Mouse (Mus musculus) T-cell, adult 66 days (primary cell): Measurements from ENCODE around the gene Sdhc. TPM values are rescaled to one million over a fixed set of nuclear protein-coding genes. Genes with fewer than 3 reads are reported as not detected.

Experiments used
- total RNA-seq, 2 experiments: library from RNA; stranded (reverse); gene quantifications; 3 replicates in 1 of 2; 4 replicates in 1 of 2; pipeline ENCODE4 v1.2.4; 2023

Sdhc gene
- 100 to 1,000 TPM; 106 to 111 TPM for total RNA-seq

DNA sequence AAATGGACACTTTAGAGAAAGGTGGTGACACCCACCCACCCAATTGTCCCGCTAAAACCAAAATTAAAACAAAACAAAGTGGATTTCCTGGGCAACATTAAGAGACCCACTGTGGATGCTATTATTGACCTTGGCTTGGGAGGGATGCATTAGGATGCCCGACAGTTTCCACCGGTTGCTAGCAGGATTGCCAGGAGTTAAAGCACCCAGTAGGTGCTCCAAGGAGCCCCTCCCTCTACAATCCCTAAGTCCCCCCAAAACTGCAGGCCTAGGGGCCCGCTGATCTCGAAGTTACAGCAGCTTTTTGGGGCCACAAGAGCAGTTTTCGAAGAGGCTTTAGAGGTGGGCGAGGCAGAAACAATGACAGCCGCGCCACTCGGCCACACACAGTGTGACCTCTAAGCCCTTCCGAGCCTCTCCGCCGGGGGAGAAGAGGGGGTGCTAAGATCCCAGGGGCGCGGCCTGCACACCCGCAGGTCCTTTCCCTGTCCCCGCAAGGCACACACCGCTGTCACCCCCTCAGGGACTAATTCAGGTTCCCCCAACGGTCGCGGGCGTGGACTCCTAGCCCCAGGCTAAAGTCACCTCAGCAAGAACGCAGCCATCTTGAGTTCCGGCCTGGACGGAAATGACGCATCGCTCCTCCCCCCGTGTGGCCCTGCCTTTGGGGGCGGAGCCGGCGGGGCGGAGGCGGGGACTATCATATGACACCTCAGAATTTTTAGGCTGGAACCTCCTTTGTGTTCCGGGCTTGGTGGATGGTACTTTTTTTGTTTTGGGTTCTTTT, at the start of gene Sdhc, which contains the start of gene Mpz:
Sdhc (minus strand) TSS at position 630 of the 787 bp plus-strand sequence.
Mpz (plus strand) TSS at position 738 of the 787 bp plus-strand sequence.

DNA sequence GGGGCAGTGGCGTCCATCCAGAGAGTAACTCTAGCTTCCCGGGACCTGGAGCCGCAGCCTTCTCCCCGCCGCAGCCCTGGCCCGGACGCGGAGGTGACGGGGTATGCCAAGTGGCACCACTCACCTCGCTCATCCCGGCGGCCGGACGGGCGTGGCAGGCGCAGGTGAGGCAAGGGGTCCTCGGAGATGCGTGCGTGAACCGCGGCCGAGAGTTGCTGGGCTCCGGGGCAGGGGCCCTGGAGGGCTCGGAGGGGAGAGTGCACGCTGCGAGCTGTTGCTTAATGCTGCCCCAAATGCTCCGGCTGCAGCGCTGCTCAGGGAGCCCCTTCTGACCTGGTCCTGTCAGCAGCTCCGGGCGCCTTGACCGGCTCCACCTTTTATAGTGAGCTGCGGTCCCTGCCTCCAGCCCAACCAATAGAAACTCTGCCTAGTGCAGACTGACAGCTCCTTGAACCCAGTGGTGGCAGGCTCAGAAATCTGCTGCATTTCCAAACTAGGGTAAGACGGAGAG, 45.5 kb upstream of the Sdhc start, which contains the start of gene Pcp4l1:
Pcp4l1 (minus strand) TSS at position 382 of the 511 bp plus-strand sequence.

DNA sequence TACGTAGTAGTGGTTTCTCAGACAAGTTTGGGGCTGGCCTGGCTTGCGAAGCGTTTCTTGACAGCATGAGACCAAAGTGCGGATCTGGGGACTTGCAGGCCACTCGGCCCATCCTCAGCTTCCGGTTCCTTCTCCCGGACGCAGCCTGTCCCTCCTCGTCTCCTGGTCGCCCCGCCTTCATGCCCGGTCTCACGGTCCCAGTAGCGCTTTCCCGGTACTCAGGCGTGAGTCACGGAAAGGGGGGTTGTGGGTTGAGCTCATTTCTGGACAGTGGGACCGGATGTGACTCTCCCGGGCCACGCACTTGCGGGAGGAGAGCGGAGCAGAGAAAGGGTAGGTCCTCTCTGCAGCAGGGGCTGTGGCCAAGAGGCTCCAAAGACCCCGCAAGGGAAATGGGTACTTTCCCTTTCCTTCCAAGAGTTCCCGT, 36.5 kb downstream of the Sdhc start, which contains the start of gene Cfap126:
Cfap126 (plus strand) TSS at position 46 of the 427 bp plus-strand sequence.

Other genes with a start within 250 kb of the Sdhc start
- not detected for gene Fcrlb, start 237.7 kb downstream of the Sdhc start, total RNA-seq
- gene Fcrla, start 223.0 kb downstream of the Sdhc start, total RNA-seq: 1 to 10 TPM; 1.6 to 2.9 TPM
- gene Fcgr2b, start 174.1 kb downstream of the Sdhc start, total RNA-seq: 1 to 10 TPM in 1 of 2 experiments, not detected in 1; 1.1 TPM
- gene Fcgr4, start 131.7 kb downstream of the Sdhc start, total RNA-seq: under 1 TPM in 1 of 2 experiments, not detected in 1; 0.44 TPM
- gene Fcgr3, start 85.7 kb downstream of the Sdhc start, total RNA-seq: 1 to 10 TPM; 1.6 to 2.6 TPM
- gene Cfap126, start 36.7 kb downstream of the Sdhc start, total RNA-seq: not detected
- gene Mpz, start 108 bp upstream of the Sdhc start, total RNA-seq: not detected
- not detected for gene Pcp4l1, start 45.7 kb upstream of the Sdhc start, total RNA-seq
- gene Nr1i3, start 63.4 kb upstream of the Sdhc start, total RNA-seq: not detected
- gene Tomm40l, start 71.9 kb upstream of the Sdhc start, total RNA-seq: 10 to 100 TPM; 25.7 to 28.9 TPM
- gene Apoa2, start 74.5 kb upstream of the Sdhc start, total RNA-seq: not detected
- 1 to 10 TPM; 7.7 to 8.1 TPM for gene Fcer1g, start 83.8 kb upstream of the Sdhc start, total RNA-seq
- gene Adamts4, start 99.8 kb upstream of the Sdhc start, total RNA-seq: under 1 TPM in 1 of 2 experiments, not detected in 1; 0.12 TPM
- gene Ndufs2, start 100.8 kb upstream of the Sdhc start, total RNA-seq: 100 to 1,000 TPM; 121 to 130 TPM
- gene B4galt3, start 119.7 kb upstream of the Sdhc start, total RNA-seq: 10 to 100 TPM; 79.2 to 92.2 TPM
- 10 to 100 TPM; 51.6 to 65.3 TPM for gene Ppox, start 130.6 kb upstream of the Sdhc start, total RNA-seq
- 10 to 100 TPM; 53.0 to 56.2 TPM for gene Usp21, start 137.4 kb upstream of the Sdhc start, total RNA-seq
- 10 to 100 TPM; 48.0 to 48.5 TPM for gene Ufc1, start 144.4 kb upstream of the Sdhc start, total RNA-seq
- gene Dedd, start 178.5 kb upstream of the Sdhc start, total RNA-seq: 10 to 100 TPM; 32.7 to 39.0 TPM
- gene Nit1, start 195.0 kb upstream of the Sdhc start, total RNA-seq: 10 to 100 TPM; 23.7 to 25.1 TPM
- 10 to 100 TPM; 66.7 to 68.1 TPM for gene Pfdn2, start 195.1 kb upstream of the Sdhc start, total RNA-seq
- under 1 TPM; 0.36 to 0.47 TPM for gene Klhdc9, start 210.2 kb upstream of the Sdhc start, total RNA-seq
- gene Nectin4, start 219.5 kb upstream of the Sdhc start, total RNA-seq: not detected
- 100 to 1,000 TPM; 224 to 247 TPM for gene Arhgap30, start 238.4 kb upstream of the Sdhc start, total RNA-seq